Mouse (Mus musculus) urinary bladder, adult 2 months (tissue): ENCODE data around the gene Prl7a2. TPM values are rescaled to one million over a fixed set of nuclear protein-coding genes. Genes with fewer than 3 reads are reported as not detected.

Source experiments
- DNase-seq: peaks from one replicate; pipeline ENCODE4 v3.0.0; 2022; ENCODE audit warnings: low spot score
- polyA plus RNA-seq: library from polyadenylated mRNA; depleted of rRNA; stranded (reverse); fragments of >200 nt; gene quantifications from 2 replicates; pipeline ENCODE4 v1.2.3, GENCODE M21; 2012; rRNA removed

The Prl7a2 gene
- 0.04 TPM in 1 of 2 replicates, not detected in the other for polyA plus RNA-seq

GRCm38 (mm10) chr13:27667936-27668335 lies at the start of gene Prl7a2:
Gene Prl7a2 (minus strand): TSS chr13:27668036.
- no peak for DNase-seq

GRCm38 (mm10) chr13:27716636-27717035 lies 48.8 kb upstream of the Prl7a2 start, which contains the start of gene Prl7d1:
Gene Prl7d1 (minus strand): TSS chr13:27716736.
- no peak for DNase-seq

- no peak for DNase-seq
Observed at GRCm38 (mm10) chr13:27706521-27706920, 38.7 kb upstream of the Prl7a2 start.

- DNase-seq = no peak
Observed at GRCm38 (mm10) chr13:27660747-27661146, 7.1 kb downstream of the Prl7a2 start.

- no peak for DNase-seq
Observed at GRCm38 (mm10) chr13:27642393-27642792, 25.4 kb downstream of the Prl7a2 start, which contains the start of gene Prl7a1. Gene Prl7a1 (minus strand): TSS chr13:27642493.

GRCm38 (mm10) chr13:27610482-27610881 lies 57.4 kb downstream of the Prl7a2 start, which contains the start of gene Prl7b1:
Gene Prl7b1 (minus strand): TSS chr13:27610582.
- no peak for DNase-seq

Other genes starting within 250 kb of the Prl7a2 start
- gene Prl8a6, start 229.3 kb downstream of the Prl7a2 start, polyA plus RNA-seq = not detected in 2 replicates
- not detected in 2 replicates for gene Prl8a8, start 154.8 kb downstream of the Prl7a2 start, polyA plus RNA-seq
- gene Prl8a9, start 103.4 kb downstream of the Prl7a2 start, polyA plus RNA-seq = 0.07 TPM in 1 of 2 replicates, not detected in the other
- gene Prl8a1, start 85.9 kb downstream of the Prl7a2 start, polyA plus RNA-seq = not detected in 2 replicates
- gene Prl7b1, start 57.5 kb downstream of the Prl7a2 start, polyA plus RNA-seq = not detected in 2 replicates
- gene Prl7a1, start 25.5 kb downstream of the Prl7a2 start, polyA plus RNA-seq = not detected in 2 replicates
- gene Prl7d1, start 48.7 kb upstream of the Prl7a2 start, polyA plus RNA-seq = not detected in 2 replicates
- gene Prl7c1, start 112.8 kb upstream of the Prl7a2 start, polyA plus RNA-seq = not detected in 2 replicates
- not detected in 2 replicates for gene Prl2a1, start 133.6 kb upstream of the Prl7a2 start, polyA plus RNA-seq
- gene Prl2c1, start 181.3 kb upstream of the Prl7a2 start, polyA plus RNA-seq = not detected in 2 replicates